Mouse (Mus musculus) kidney, embryonic 16.5 days (tissue): ENCODE data around the gene Gm10100. TPM values are rescaled to one million over a fixed set of nuclear protein-coding genes. Genes with fewer than 3 reads are reported as not detected.
"Not testable (repeated sequence)": the region's sequence is repeated elsewhere in the genome, so short reads cannot be mapped to it uniquely, and the experiment has no call there.

ENCODE experiments used
- ATAC-seq: fragments of 200-750 bp; cut with Nextera tagmentation; 2 replicates; pipeline ENCODE4 v1.8.0; 2017; ENCODE audit warnings: moderate TSS enrichment; ENCODE audit not compliant: low FRiP score, low TSS enrichment
- H3K27ac ChIP-seq: fragments of 300-500 bp; sonication (generic); 2 replicates; pipeline ENCODE4 v1.5.1; 2014; ENCODE audit warnings: low read length
- H3K27me3 ChIP-seq: fragments of 300-500 bp; sonication (generic); 2 replicates; pipeline ENCODE4 v1.6.1; 2014; ENCODE audit warnings: low read length, control low read depth, mixed read lengths; ENCODE audit not compliant: insufficient read depth
- H3K36me3 ChIP-seq: fragments of 300-500 bp; sonication (generic); 2 replicates; pipeline ENCODE4 v1.6.1; 2014; ENCODE audit warnings: low read length, control low read depth, mixed read lengths; ENCODE audit not compliant: insufficient read depth
- H3K4me1 ChIP-seq: fragments of 300-500 bp; sonication (generic); 2 replicates; pipeline ENCODE4 v1.6.1; 2014; ENCODE audit warnings: low read length, control low read depth, mixed read lengths; ENCODE audit not compliant: insufficient read depth
- H3K4me2 ChIP-seq: fragments of 300-500 bp; sonication (generic); replicated peaks from 2 replicates; pipeline ENCODE4 v1.6.1; 2014; ENCODE audit warnings: low read depth, low read length
- H3K4me3 ChIP-seq: fragments of 300-500 bp; sonication (generic); 2 replicates; pipeline ENCODE4 v1.5.1; 2014; ENCODE audit warnings: mild to moderate bottlenecking, low read length
- H3K9ac ChIP-seq: fragments of 300-500 bp; sonication (generic); replicated peaks from 2 replicates; pipeline ENCODE4 v1.6.1; 2014; ENCODE audit warnings: low read length
- H3K9me3 ChIP-seq: fragments of 300-500 bp; sonication (generic); 2 replicates; pipeline ENCODE4 v1.6.1; 2016; ENCODE audit warnings: low read length, control low read depth
- WGBS: fragments of 180-500 bp; shearing (Covaris S2); extraction: QIAGEN DNeasy Blood & Tissue Kit; methylation state at CpG from one replicate; pipeline ENCODE4 v1.1.7; 2014; 5-methylcytosine and 5-hydroxymethylcytosine counted together
- polyA plus RNA-seq: library from polyadenylated mRNA; unstranded; fragments of >200 nt; fragmentation: Nextera tagmentation; extraction: Ambion mirVana; gene quantifications from 2 replicates; pipeline ENCODE4 v1.2.1, GENCODE M21; 2015

Gm10100 gene
- polyA plus RNA-seq, 1 experiment from 2014 or later, result not detected

DNA sequence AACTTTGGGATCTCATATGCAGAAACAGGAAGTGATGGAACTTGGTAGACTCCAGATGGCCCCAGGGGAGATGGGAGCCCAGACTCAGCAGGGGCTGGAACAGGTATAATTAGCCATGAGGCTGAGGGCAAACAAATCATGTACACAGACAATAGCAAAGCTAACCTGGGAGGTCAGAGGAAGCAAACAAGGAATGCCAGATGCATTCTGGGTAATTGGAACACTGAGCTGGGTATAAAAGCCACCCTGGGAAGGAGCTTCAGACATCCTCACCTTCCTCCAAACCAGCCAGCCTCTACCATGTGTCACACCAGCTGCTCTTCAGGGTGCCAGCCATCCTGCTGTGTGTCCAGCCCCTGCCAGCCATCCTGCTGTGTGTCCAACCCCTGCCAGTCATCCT lies 15.1 kb upstream of the Gm10100 start, which contains the start of gene Gm10024:
Gene Gm10024, plus strand, starts transcription at position 301 of the 400 bp plus-strand sequence.
- H3K27ac ChIP-seq, H3K27me3 ChIP-seq, H3K4me2 ChIP-seq, H3K4me1 ChIP-seq, ATAC-seq, H3K9me3 ChIP-seq, H3K4me3 ChIP-seq, H3K9ac ChIP-seq, H3K36me3 ChIP-seq: not testable (repeated sequence)

DNA sequence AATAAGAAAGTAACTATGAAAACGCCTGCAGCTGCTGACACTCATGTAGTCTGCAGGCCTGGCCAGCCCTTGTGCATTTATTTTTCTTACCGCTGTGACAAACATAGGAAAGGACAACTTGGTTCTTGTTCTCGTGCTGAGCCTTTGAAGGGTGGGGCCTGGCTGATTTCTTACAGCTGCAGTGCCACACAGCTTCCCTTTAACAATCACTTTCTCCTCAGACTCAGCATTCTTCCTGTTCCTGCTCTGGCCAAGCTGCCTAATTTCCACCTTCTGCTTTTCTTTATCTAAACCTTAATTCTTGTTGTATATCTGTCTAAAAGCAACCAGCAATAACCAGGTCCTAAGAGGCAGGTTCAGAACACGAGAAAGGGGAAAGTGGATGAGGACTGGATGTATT lies 12.6 kb upstream of the Gm10100 start:
- no peaks in the 10 kb centered on the region for H3K36me3 ChIP-seq
- H3K4me2 ChIP-seq, result no peak overlapping the region
- no peaks in the 10 kb centered on the region for H3K27me3 ChIP-seq
- no peak for ATAC-seq
- 57% methylated on average over 4 of the region's 4 CpGs for WGBS
- H3K9me3 ChIP-seq, result no peaks in the 10 kb centered on the region
- H3K27ac ChIP-seq, result no peak overlapping the region
- H3K4me3 ChIP-seq, result no peak overlapping the region
- H3K9ac ChIP-seq, result no peak overlapping the region
- no peaks in the 10 kb centered on the region for H3K4me1 ChIP-seq

DNA sequence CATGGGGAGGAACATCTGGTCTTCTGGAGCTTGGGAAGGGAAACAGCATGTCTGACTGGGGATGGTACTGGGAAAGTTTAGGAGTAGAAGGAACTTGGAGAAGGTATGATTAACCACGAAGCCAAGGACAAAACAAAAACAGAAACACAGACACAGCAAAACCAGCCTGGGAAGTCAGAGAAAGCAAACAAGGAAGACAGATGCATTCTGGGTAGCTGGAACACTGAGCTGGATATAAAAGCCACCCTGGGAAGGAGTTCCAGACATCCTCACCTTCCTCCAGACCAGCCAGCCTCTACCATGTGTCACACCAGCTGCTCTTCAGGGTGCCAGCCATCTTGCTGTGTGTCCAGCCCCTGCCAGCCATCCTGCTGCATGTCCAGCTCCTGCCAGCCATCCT lies 10.8 kb upstream of the Gm10100 start, which contains the start of gene Gm10142:
Gene Gm10142, plus strand, starts transcription at position 301 of the 400 bp plus-strand sequence.
- Histone ChIP-seq H3K27me3 (no peaks in the 10 kb centered on the region), H3K4me1 (no peaks in the 10 kb centered on the region), H3K4me3 (no peak within 1 kb of the TSS), H3K36me3 (no peaks in the 10 kb centered on the region), H3K9ac (no peak within 1 kb of the TSS), H3K4me2 (no peak within 1 kb of the TSS), H3K9me3 (peaks cover 5% of the 10 kb centered on the region; the same call in 1 of the 2 replicates), H3K27ac (no peak within 1 kb of the TSS)
- WGBS, result 92% methylated on average over 1 of the region's 1 CpGs
- no peak for ATAC-seq

DNA sequence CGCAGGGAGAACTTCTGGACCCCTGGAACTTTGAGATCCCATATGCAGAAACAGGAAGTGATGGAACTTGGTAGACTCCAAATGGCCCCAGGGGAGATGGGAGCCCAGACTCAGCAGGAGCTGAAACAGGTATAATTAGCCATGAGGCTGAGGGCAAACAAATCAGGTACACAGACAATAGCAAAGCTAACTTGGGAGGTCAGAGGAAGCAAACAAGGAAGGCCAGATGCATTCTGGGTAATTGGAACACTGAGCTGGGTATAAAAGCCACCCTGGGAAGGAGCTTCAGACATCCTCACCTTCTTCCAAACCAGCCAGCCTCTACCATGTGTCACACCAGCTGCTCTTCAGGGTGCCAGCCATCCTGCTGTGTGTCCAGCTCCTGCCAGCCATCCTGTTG lies 6.0 kb upstream of the Gm10100 start, which contains the start of gene Krtap12-1:
Gene Krtap12-1, plus strand, starts transcription at position 301 of the 400 bp plus-strand sequence.
- H3K27me3 ChIP-seq, H3K36me3 ChIP-seq, H3K4me2 ChIP-seq, H3K4me1 ChIP-seq, H3K4me3 ChIP-seq, H3K27ac ChIP-seq, H3K9me3 ChIP-seq, H3K9ac ChIP-seq, ATAC-seq: not testable (repeated sequence)
- 85% methylated on average over 1 of the region's 1 CpGs for WGBS

DNA sequence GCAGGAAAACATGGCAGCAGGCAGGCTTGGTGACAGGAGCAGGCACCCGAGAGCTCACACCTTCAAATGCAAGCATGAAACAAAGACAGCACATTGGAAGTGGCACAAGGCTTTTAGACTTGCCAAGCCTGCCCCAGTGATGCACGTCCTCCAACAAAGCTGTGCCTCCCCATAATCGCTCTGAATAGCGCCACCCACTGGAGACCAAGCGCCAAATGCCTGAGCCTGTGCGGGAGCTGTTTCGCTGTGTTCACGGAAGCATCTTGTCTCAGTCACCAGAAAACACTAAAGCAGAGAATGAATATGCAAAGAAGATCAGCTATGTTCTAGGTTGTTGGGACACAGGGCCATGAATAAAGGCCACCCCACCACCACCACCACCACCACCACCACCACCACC lies 1.4 kb upstream of the Gm10100 start:
- Histone ChIP-seq H3K36me3 (no peaks in the 10 kb centered on the region), H3K27ac (no peak overlapping the region), H3K9me3 (peaks cover 5% of the 10 kb centered on the region; the same call in 1 of the 2 replicates), H3K4me3 (no peak overlapping the region), H3K4me2 (no peak overlapping the region), H3K9ac (no peak overlapping the region), H3K27me3 (no peaks in the 10 kb centered on the region), H3K4me1 (no peaks in the 10 kb centered on the region)
- WGBS, result 75% methylated on average over 8 of the region's 8 CpGs
- no peak for ATAC-seq

DNA sequence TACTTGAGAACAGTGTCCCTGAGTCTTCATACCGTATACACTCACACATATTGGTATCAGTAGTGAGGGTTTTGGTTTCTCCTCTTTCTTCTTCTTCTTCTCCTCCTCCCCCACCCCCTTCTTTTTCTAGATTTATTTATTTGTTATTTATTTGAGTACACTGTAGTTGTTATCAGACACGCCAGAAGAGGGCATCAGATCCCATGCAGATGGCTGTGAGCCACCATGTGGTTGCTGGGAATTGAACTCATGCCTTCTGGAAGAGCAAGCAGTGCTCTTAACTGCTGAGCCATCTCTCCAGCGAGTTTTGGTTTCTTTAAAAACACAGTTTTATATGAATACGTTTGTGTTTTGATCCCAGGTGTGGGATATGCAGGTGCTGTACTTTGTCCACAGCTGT lies 2.0 kb downstream of the Gm10100 start:
- WGBS, result 57% methylated on average over 4 of the region's 4 CpGs
- Histone ChIP-seq H3K9me3 (no peaks in the 10 kb centered on the region), H3K36me3 (no peaks in the 10 kb centered on the region), H3K4me2 (no peak overlapping the region), H3K4me1 (no peaks in the 10 kb centered on the region), H3K9ac (no peak overlapping the region), H3K27ac (no peak overlapping the region), H3K27me3 (no peaks in the 10 kb centered on the region), H3K4me3 (no peak overlapping the region)
- no peak for ATAC-seq

DNA sequence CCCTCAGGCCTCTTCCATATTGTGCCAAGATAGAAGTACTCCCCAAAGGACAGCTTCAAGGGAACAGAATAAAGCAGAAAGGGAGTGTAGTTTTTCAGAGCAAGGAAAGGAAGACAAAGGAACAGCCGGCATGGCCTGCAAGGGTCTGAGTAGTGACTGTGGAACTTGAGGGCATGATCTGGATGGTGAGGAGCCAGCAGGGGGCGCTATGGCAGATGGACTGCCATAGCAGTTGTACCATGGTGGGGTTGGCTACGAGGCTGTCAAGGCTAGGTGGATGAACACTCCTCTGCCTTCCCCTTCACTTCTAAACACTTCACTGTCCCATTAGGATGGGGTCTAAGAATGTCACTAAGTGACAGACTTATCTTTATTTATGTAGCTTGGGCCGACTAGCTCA lies 3.0 kb downstream of the Gm10100 start:
- no peaks in the 10 kb centered on the region for H3K27me3 ChIP-seq
- no peaks in the 10 kb centered on the region for H3K4me1 ChIP-seq
- H3K9me3 ChIP-seq, result no peaks in the 10 kb centered on the region
- no peak overlapping the region for H3K27ac ChIP-seq
- no peaks in the 10 kb centered on the region for H3K36me3 ChIP-seq
- WGBS, result 47% methylated on average over 4 of the region's 4 CpGs
- H3K4me2 ChIP-seq, result no peak overlapping the region
- ATAC-seq, result no peak
- no peak overlapping the region for H3K4me3 ChIP-seq
- H3K9ac ChIP-seq, result no peak overlapping the region

DNA sequence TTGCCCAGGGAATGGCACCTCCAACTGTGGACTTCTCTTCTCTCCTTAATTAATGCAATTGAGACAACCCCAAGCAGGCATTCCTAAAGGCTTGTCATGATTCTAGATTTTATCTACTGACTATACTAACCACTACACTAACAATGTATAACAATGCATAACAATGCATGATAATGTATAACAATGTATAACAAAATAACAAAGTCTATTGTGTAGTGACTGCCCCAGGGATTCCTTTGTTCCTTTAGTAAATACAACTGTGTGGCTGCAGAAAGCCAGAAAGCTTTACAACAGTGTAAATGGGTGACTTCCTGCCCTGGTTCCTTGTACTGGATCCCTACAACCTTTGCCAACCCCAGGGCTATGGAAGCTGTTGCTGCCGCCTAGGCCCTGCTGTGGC lies 9.6 kb downstream of the Gm10100 start:
- Histone ChIP-seq H3K4me3 (no peak overlapping the region), H3K9me3 (no peaks in the 10 kb centered on the region; the same call in 1 of the 2 replicates), H3K27me3 (no peaks in the 10 kb centered on the region), H3K27ac (no peak overlapping the region), H3K36me3 (no peaks in the 10 kb centered on the region), H3K9ac (no peak overlapping the region), H3K4me2 (no peak overlapping the region), H3K4me1 (no peaks in the 10 kb centered on the region)
- no peak for ATAC-seq
- WGBS, result 100% methylated on average over 1 of the region's 1 CpGs

DNA sequence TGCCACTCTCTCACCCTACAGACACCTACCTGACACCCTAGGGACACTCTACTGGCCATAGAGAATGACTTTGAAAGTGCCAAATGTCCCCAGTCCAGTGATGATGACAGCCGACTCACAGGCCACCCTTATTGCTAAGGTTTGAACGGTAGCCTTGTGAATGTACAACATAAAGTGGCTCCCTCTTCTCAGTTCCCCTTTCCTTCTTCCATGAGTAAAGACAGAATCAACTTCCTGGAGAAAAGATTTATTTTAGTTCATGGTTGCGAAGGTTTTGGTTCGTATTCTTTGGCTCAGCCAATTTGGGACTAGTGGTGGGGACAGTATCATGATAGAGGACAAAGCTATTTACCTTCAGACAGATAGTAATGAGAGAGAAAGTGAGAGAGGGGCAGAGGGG lies 12.6 kb downstream of the Gm10100 start:
- Histone ChIP-seq H3K36me3 (no peaks in the 10 kb centered on the region), H3K27me3 (no peaks in the 10 kb centered on the region), H3K27ac (no peak overlapping the region), H3K4me1 (no peaks in the 10 kb centered on the region), H3K9me3 (no peaks in the 10 kb centered on the region; the same call in 1 of the 2 replicates), H3K4me3 (no peak overlapping the region), H3K4me2 (no peak overlapping the region), H3K9ac (no peak overlapping the region)
- WGBS, result 86% methylated on average over 4 of the region's 4 CpGs
- no peak for ATAC-seq

DNA sequence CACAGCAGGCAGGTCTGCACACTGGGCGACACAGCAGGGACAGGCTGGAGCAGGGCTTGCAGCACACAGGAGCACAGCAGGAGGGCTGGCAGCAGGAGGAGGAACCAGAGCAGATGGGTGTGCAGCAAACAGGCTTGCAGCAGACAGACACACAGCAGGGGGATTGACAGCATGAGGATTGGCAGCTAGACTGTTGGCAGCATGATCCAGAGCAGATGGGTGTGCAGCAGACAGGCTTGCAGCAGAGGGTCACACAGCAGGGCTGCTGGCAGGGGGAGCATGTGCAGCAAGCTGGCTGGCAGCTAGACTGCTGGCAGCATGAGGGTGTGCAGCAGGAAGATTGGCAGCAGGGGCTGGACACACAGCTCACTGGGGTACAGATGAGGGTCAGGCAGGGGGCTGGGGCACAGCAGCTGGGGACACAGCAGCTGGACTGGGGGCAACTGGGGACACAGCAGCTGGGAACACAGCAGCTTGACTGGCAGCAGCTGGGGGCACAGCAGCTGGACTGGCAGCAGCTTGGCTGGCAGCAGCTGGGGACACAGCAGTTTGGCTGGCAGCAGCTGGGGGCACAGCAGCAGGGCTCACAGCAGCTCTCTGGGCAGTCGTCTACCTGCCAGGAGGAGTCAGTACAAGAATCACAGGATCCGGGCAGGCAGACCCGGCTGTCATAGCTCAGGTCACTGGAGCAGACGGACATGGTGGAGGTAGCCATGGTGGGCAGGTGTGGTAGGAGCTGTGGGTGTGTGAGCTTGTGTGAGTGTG lies 15.8 kb downstream of the Gm10100 start, which contains the start of gene Gm18596:
Gene Gm18596, minus strand, starts transcription at position 715 of the 765 bp plus-strand sequence.
- H3K4me3 ChIP-seq, ATAC-seq, H3K4me1 ChIP-seq, H3K36me3 ChIP-seq, H3K27ac ChIP-seq, H3K4me2 ChIP-seq, H3K27me3 ChIP-seq, H3K9ac ChIP-seq, H3K9me3 ChIP-seq: not testable (repeated sequence)
- 65% methylated on average over 4 of the region's 5 CpGs for WGBS
